Mouse (Mus musculus): ENCODE measurements at regions not wholly inside any gene's neighbourhood (a gene's known extent, or its start where the extent isn't known, plus 50 kb on each side); places are given as distances from the start of the nearest gene placed in this dataset.
"Not testable (repeated sequence)": the region's sequence is repeated elsewhere in the genome, so short reads cannot be mapped to it uniquely, and the experiment has no call there.

DNA sequence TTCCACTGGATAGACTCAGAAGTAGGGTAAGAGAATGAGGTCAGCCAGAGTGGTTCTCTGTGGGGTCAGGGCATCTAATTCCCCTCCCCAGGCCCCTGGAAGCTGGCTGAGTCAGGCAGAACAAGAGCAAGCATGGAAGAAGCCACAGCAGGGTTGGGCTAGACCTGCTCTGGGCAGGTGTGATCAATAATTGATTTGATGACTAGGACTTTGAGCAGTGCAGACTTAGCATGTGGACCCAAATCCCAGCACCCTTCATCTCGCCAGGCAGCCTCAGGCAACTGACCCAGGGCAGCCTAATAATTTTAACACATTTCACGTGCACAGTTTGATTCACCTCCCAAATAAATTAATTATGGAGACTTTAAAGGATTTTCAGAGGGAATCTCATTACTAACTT, 67.2 kb downstream of the Qdpr start:
- no peak for DNase-seq

DNA sequence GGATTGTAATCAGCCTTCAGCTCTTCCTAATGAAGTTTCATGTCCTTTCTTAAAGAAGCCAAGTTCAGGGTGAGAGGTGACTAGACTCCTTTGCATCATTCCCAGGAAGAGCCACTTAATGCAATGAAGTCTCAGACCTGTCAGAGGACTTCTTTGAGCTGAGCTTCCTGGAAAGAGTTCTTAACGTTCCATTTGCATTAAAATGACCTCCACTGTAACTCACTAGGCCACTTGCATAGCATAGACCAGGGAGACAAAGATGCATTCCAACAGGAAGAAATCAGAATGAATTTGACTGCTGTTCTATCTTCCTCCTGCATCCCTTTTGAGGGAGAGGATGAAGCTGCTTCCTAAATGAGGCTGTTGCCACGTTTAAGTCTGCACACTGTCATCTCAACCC, 71.5 kb downstream of the Qdpr start:
- DNase-seq, result no peak

DNA sequence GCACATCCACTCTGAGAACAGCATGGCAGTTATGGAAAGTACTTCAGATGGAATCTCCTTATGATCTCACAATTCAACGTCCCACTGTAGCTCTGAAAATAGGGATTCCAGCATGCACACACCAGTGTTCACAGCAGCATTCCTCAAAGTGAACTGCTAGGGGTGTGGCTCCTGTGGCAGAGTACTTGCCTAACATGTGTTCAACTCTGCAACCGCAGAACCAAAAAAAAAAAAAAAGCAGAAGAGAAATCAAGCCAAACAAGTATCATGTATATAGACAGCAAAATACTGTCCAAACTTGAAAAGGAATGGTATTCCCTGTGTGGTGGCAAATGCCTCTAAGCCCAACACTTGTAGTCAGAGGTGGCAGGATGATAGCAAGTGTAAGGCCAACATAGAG, 77.0 kb downstream of the Qdpr start:
- no peak for DNase-seq

DNA sequence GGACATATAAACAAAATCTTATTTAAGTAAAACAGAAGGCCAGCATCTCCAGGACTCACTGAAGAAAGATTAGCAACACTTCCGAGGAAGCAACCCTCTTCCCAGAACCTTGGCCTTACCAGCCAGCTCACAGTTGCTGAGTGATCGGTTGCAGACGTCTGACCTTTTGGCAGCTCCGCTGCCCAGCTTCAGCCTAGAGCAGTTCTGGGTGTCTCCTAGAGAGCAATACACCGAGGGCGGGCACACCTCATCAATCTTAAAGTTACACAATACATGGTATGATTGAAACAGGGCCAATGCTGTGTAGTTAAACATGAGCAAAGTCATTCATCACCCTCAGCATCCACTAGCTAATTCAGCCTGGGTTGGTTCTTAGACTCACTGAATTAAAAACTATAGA, 81.6 kb downstream of the Qdpr start:
- DNase-seq, result peak; percentile 36

DNA sequence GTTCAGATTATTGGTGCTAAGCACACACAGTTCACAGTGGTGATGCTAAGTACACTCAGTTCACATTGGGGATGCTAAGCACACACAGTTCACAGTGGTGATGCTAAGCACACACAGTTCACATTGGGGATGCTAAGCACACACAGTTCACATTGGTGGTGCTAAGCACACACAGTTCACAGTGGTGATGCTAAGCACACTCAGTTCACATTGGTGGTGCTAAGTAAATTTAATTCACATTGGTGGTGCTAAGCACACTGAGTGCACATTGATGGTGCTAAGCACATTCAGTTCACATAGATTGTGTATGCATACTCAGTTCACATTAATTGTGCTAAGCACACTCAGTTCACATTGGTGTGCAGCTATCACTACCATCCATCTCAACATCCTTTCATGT, 89.8 kb downstream of the Qdpr start:
- DNase-seq, result no peak

DNA sequence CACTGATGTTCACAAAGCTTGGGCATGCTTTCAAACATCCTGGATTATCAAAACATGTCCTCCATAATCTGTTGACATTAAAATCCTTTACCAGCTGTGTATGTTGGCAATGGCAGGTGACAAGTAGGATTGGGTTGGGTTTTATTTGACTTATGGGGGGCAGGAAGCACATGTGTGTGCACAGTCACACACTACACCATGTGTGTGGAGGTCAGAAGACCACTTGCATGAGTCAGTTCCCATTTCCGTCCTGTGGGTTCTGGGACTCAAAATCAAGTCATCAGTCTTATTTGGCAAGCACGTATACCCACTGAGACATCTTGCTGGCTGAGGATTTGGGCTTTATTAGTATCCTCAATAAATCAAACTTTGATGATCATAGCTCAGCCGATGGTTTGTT, 109.6 kb downstream of the Qdpr start:
- no peak for DNase-seq

DNA sequence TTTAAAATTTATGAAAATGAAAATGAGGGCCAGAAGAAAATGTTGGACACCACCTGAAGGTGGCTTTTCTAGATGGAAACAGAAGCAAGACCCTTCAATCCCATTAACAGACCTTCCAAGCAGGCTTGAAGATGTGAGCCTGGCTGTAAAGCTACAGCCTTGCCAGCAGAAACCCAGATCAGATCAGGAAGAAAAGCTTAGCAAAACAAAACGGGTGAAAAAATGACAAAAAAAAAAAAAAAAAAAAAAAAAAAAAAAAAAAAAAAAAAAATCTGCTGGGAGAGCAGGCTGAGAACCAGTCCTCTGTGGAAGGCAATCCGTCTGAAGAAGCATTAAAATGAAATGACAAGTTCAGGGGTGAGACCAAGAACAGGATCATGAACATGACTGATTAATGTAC, 113.2 kb downstream of the Qdpr start:
- DNase-seq, result no peak

DNA sequence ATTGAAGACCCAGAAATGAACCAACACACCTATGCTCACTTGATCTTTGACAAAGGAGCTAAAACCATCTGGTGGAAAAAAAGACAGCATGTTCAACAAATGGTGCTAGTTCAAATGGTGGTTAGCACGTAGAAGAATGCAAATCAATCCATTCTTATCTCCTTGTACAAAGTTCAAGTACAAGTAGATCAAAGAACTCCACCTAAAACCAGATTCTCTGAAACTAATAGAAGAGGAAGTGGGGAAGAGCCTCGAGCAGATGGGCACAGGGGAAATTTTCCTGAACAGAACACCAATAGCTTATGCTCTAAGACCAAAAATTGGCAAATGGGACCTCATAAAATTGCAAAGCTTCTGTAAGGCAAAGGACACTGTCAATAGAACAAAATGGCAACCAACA, 125.6 kb downstream of the Qdpr start:
- not testable (repeated sequence) for DNase-seq

DNA sequence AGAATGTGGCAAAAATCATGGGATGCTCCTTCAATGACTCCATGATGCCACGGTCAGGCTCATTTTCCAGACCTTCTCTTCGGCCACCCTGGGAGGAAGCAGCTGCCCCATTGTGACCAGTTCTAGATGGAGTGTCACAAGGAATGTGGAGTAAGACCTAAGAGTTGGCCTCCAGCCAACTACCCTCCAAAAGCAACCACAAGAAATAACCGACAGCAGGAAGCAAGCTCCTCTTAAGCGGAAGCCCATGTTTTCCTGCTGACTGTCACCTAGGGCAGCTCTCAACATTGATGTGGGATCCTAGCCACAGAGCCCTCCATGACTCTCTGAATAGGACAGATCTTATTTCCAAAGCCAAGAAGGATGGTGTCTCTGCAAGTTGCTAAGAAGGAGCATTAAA, 126.5 kb downstream of the Qdpr start:
- no peak for DNase-seq

DNA sequence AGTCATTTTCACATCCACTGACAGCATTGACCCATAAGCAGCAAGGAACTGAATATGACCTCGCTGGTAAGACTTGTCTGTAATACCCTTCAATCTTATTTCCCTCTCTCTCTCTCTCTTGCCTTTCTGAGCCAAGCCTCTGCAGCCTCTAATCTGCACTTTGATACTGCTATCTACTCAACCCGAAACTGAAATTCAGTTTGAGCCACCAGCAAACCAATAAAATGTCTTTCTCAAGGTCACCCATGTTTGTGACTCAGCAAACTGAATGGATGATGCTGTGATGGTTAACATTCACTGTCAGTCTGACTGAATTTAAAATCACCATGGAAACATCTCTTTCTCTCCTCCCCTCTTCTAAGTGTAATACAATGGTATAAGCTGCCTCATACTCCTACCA, 132.0 kb downstream of the Qdpr start:
- DNase-seq, result no peak

DNA sequence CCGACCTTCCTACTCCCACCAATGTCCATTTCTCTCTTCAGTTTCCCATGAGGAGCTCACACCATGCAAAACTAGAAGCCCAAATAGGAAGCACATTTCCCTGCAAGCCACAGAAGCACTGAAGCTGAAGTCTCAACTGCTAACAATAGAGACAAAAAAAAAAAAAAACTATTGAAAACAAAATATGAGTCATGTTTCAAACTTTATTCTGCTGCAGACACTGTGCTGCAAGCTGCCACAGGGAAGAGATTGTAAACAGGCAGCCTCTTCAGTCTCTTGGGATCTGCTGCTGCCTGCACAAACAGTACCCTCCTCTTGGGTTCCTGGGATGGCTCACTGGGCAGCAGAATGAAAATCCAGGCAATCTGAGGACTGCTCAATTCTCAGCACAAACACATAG, 148.9 kb downstream of the Qdpr start:
- no peak for DNase-seq

DNA sequence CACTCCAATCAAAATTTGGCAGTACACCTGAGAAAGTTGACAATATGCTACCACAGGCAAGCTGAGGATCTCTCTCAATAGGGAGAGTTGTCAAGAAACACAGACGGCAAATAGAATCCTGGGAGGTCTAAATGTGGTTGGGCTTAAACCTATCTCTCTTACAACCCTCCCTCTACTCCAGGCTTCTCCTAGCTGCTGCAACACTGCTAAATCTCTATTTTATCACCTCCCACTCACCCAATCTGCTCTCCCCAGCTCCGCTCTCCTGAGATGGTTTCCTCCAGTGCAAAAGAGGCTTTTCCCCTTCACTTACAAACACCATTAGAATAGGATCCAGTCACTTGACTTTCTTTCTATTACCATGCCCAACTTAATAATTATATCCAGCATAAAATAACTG, 151.2 kb downstream of the Qdpr start:
- no peak for DNase-seq

DNA sequence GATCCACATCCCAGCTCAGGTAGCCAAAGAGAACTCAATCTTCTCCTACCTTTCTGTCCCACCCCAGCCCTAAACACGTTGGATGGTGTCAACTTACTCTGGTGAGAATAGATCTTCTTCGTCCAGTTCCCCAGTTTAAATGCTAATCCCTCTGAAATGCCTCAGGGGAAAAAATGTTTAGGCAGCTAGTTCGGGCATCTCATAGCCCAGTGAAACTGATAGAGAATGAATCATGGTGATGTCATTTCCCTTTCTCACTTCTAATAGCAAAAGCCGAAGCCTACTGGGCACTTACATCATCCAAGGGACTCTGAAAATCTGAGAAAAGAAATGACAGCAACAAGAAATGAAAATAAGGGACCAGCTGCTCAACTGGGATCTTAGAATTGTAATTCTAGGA, 154.9 kb downstream of the Qdpr start:
- no peak for DNase-seq

DNA sequence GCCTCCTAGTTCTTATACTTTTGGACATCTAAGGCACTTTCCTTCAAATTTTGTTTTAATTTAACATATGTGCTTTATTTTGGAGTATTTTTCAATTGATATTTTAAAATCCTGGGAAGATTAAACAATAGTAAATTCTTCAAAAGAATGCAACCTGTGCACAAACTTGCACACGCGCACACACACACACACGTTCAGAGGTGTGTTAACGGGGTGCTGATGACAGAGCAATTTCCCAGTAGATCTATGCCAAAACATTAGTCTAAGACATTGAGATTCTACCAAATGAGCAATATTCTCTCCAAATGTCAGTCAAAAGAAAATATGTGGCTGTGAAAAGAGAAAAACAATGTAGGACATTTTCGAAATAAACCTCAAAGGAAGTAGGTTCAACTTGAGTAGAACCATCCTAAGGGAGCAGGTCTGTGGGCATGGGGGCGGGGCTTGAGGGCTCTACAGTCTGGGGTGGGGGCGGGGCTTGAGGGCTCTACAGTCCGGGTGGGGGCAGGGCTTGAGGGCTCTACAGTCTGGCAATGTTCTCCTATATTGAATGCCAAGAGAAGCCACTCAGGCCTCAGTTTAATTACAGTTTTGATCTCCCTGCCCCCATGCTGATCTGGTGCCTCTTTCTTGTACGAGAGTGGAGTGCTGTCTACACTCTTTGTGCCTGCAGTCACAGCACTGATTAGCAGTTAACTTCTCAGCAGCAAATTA, 157.0 kb downstream of the Qdpr start:
- no peak for DNase-seq

DNA sequence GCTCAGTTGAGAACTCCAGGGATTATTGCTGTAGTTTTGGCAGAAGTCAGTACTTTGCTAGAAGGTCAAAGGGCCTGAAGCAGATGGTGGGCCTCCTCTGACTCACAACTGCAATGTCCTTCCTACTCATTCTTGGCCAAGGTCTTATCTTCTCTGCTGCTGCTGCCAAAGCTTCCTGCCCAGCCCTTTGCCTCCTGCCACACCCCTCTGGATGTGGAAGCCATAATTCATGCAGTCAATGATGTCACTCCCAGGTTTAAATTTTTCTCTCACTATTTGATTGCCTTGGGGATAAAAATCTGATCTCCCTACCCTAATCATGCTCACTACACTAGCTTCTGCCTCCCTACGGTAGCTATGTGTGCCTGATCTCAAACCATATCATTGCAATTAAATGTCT, 157.7 kb downstream of the Qdpr start:
- DNase-seq, result peak; percentile 33

DNA sequence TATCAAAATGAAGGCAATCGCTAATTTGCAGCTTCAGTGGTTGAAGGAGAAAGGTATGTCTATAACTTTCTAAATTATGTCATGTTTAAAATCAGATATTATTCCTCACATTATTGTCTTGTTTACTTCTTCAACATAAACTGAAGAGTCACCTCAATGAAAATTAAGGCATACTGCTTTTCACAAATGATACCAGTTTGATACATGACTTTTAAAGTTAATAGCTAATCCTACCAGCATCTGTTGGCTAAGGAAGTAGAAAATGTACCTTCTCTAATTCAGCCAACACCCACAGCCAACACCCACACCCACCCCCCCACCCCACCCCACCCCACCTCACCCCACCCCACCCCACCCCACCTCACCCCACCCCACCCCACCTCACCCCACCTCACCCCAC, 158.3 kb downstream of the Qdpr start:
- DNase-seq, result no peak

DNA sequence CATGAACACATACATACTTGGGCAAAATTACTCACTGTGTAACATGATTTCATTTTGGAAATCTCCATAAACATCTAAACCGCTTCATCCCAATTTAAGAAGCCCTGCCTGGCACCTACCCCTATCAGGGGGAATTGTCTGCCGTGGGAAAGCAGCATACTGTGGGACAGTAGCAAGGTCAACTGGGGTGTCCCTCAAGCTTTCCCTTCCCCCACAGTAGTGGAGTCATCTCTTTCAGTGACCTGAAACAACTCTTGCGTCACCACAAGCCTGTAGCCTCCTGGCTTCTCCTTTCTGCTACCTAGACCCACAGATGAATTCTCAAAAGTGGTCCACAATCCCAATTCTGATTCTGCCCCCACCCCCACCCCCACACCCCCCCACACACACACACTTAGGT, 158.8 kb downstream of the Qdpr start:
- no peak for DNase-seq

DNA sequence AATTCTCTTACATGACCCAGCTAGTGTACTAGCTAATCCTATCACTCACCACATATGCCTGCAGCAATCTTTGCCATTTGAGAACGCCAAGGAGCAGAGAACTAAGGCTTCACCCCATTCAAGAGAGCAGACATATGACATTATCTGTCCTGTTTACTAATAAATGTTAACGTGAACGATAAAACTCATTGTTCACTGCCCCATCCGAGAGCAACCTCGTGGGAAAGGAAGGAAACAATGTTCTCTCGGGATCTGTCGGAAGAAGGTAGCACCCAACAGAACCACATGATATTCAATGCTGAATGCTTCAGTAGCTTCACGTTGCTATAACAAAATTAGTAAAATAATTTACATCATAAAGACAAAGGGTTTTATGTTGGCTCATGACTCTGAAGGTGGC, 163.6 kb downstream of the Qdpr start:
- no peak for DNase-seq

DNA sequence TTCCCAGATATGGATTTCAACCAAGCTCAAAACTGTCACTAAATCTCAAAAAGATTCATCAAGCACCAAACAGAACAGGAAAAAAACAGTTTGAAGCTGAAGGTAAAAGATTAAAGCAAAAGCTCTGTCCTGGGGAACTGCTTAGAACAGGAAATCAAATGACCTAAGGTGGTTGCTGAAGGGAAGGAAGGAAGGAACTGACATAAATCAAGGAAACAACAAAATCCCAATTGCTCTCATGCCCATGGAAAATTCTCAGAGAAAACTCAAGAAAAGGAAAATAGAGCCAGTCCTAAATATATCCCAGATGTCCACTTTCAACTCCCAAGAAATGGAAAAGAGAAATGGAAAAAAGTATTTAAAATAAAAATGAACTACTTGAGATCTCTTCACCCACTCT, 165.4 kb downstream of the Qdpr start:
- DNase-seq, result no peak

DNA sequence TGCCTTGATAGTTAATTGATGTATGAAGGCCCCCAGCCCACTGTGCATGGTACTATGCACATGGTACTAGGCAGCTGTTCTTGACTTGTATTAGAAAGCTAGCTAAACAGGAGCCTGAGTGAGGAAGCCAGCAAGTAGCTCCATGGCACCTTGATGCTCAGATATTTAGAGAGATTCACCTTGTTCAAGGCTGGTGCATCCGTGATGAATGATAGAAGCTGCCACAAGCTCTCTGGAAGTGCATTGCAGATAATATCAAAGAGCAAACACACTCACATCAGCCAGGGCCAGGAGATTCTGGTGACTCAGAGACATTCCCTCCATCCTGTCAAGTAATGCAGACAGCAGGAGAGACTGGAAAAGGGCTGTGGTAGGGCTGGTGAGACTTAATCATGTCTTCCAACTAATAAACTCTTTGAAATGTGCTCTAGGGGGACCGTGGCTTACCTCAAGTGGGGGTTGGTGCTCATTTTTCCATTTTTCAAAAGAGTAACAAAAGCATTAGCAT, 166.1 kb downstream of the Qdpr start:
- DNase-seq, result no peak

DNA sequence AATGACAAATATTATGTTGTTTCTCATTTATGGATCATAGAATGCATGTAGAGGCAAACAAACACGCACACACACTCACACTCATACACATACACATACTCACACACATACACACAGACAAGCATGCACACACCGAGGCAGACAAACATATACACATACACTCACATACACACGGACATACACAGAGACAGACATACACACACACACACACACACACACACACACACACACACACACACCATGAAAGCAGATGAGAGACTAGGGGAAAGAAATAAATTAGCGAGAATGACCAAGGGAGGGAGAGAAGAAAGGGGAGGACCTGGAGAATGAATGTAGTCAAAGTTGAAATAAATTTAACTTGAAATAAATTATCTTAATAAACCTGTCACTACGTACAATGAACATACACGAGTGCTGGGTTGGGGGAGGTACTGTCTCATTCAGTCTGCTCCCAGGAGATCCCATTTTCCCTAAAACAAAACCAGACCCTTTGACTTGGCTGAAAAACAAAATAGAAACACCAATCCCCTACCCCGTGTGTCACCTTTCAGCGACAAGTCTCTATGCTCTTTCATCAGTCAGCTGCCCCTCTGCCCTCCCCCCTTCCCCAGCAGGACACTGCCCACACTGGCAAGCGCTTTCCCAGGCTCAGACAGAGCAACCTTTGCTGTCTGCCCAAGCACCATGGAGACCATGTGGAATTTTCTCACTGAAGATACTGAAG, 167.7 kb downstream of the Qdpr start:
- no peak for DNase-seq

DNA sequence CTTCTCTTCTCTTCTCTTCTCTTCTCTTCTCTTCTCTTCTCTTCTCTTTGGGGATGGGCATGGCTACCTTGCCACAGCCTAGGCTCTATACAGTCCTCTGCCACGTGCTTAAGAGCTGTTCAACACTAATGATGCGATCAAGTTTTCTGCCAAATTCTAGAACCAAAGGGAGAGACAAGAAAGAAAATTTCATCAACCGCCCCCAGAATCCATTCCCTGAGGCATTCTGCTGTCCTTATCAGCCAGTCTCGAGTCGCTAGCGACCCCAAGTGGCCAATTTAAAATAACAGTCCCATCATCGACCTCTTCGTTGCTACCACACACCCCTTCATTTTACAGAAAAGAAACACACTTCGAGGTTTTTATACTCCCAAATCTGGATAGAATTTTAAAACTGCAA, 171.5 kb downstream of the Qdpr start:
- peak; percentile 88 for DNase-seq

DNA sequence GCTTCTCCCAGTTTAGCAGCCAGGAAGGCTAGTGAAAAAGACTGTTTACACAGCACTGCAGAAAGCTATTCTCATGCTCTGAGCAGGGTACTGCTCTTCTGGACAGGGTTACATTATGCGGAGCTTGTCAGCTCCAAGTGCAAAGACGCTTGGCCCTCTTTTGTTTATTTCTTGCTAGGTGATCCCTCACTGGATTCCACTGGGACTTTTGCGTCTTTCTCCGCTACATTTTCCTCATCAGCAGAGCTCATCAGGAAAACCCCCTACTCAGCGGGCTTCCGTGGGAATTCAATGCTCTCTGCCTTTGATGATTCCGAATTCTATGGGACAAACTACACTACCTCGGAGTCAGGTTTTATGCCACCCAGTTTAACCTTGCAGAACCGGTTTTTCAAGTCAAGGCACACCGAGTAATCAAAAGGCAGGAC, 172.0 kb downstream of the Qdpr start:
- peak; percentile 2 for DNase-seq

DNA sequence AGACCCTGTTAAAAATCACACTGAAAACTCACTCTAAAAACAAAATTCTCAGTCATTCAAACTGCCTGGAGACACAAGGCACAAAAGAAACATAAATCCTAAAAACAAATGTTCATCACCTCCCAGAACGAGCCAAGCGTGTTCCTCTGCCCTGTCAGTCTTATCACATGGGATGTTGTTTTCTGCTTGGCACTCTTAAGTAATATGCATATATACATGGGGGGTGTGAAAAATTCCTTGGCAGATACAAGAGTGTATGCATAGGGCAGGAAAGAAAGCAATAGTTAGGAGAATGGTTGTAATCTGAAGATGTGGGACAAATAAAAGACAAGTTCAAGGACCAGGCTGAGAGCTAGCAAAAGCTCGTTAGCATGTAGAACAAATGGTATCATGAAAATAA, 179.4 kb downstream of the Qdpr start:
- no peak for DNase-seq

DNA sequence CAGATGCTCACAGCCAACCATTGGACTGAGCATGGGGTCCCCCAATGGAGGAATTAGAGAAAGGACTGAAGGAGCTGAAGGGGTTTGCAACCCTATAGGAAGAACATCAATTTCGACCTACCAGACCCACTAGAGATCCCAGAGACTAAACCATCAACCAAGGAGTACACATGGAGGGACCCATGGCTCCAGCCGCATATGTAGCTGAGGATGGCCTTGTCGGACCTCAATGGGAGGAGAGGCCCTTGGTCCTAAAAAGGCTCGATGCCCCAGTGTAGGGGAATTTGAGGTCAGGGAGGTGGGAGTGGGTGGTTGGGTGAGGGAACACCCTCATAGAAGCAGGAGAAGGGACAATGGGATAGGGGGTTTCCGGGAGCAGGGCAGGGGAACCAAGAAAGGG, 180.6 kb downstream of the Qdpr start:
- no peak for DNase-seq
